Mouse (Mus musculus) fat pad, adult 2 months (tissue): ENCODE measurements around the gene Slc46a2.

Experiments used
- DNase-seq: peaks from one replicate; pipeline ENCODE4 v3.0.0-alpha.2; 2011; ENCODE audit warnings: low read depth, low spot score; ENCODE audit errors: extremely low read depth

Gene Slc46a2

GRCm38 (mm10) chr4:59914608-59915403, at the start of gene Slc46a2:
TSS of gene Slc46a2 (minus strand) at chr4:59915056.
- DNase-seq = no peak

GRCm38 (mm10) chr4:59963405-59964344, 48.8 kb upstream of the Slc46a2 start, which contains the start of gene Mup6:
TSS of gene Mup6 (plus strand) at chr4:59964294.
- no peak for DNase-seq

DNA sequence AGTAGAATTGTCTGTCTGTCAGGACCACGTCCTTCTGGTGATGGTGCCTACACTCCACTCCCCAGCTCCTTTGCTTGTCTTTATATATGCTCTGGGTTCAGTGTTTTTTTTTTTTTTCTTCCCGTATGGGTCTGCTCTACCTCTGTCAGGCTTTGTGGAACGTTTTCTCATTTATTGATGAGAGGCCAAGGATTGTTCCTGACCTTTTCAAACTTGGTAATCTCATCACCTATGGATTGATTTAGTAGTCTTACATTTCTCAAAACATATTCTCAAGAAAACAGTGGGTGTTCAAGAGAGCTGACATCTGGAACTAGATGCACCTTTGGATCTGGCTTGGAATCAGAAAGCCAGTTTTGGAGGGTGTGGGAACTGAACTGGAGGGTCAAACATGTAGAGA, 45.8 kb upstream of the Slc46a2 start, which contains the start of gene Mup4:
Gene Mup4, minus strand, starts transcription at position 101 of the 400 bp plus-strand sequence.
- no peak for DNase-seq

DNA sequence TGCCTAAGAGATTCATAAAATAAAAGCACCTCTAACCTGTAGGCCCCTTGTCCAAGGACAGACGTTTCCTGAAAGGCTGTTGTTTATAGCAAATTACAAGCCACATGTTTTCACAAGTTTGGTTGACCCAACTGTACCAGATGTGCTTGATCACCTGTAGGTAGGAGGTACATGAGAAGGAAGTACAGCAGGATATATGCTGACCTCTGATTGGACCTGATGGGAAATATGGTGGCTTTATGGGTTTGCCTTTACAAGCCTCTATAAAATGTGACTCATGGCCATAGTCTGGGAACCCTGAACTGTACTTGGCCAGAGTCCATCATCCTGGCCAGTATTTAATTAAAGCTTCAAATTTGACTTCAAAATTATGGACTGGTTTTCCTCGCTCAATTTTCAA, 22.7 kb upstream of the Slc46a2 start:
- DNase-seq = no peak

DNA sequence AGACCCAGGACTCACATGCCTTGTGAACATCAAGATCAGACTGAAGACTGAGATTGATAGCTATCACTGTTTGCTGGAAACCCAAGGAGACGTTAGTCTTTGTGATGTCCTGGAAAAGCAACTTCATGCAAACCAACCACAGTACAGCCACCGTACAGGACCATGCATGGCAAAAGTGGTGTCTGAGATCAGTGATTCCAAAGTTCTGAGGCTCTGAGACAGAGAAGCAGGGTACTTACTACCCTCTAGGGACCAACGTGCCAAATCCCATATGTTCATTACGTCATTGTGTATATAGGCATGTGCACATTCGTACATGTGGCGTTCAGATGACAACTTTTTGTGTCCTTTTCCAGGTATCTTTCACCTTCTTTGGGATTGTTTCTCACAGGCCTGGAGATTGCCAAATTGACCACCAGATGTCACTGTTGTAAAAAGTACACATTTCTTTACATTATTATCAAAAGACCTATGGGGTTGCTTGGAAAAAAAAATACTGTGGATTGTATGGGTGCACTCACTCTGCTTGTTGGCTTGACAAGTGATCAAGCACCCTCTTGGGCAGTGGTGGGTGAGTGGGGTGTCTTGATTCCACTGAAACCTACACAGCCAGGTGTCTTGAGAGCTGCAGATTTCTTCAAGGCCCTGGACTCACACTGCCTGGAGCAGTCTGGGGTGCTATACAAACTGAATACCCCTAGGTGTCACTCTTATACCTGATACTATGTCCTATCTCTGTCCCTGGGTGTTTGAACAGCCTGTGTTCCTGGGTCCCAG, 17.8 kb upstream of the Slc46a2 start:
- DNase-seq = no peak

- DNase-seq = no peak
Observed at GRCm38 (mm10) chr4:59928347-59928746, 13.5 kb upstream of the Slc46a2 start.

- no peak for DNase-seq
Observed at GRCm38 (mm10) chr4:59927666-59928065, 12.8 kb upstream of the Slc46a2 start.

- DNase-seq = no peak
Observed at GRCm38 (mm10) chr4:59925082-59925481, 10.2 kb upstream of the Slc46a2 start.

- DNase-seq = no peak
Observed at GRCm38 (mm10) chr4:59917966-59918365, 3.1 kb upstream of the Slc46a2 start.

DNA sequence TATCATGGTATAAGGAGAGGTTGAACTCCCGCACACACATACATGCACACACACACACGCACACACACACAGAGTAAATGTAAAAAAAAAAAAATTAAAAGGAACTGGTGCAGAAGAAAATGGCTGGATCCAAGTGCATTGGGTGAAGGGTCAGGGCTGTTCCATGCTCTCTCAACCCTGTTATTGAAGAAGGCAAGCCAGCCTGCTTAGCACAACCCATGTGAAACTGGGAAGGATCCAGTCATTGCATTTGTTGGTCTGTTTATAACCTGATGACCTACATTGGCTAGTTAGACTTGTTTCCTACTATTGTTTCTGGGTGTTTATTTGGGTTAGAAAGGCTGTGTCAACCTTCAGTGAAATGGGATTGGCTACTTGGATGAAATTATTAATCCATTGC, 6.1 kb downstream of the Slc46a2 start:
- DNase-seq = no peak

DNA sequence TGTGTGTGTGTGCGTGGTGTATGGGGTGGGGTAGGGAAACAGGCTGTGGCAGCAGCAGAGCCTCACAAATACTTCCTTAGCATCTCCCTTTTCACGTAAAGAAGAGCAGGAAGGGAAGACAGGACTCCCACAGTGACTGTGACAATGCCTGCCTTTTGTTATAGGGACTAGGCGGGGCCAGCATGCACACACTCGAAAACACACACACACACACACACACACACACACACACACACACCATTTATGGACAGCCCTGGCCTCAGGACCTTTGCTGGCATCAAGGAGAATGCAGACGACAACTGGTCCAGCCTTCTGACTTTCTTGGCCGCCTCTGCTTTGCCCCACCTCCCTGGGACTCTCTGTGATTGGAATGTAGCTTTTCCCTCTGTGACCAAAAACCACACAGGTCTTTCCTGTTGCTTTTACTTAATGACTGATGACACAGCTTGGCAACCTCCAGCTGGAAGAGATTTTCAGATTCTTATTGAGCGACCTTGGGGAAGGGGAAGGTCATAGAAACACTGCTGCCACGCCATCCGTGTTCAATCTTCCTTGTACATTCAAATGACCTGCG, 7.1 kb downstream of the Slc46a2 start:
- DNase-seq = no peak

GRCm38 (mm10) chr4:59907092-59907491, 7.8 kb downstream of the Slc46a2 start:
- no peak for DNase-seq

DNA sequence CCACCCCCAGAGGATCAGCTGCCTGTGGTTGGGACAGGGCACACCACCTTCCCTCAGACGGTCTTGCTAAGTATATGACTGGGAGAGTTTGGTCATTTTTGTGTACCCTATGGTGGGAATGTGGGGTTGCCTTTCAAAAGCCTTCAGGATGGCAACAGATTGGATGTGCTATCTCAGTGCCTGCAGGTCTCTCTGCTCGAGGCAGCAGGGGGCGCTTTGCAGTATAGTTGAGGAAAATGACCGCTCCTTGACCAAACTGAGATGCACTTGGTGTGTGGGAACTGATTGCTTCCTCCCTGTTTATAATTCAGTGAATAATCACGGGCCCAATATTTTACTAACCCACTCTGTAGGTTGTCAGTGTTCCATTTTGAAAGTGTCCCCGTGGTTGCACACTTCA, 12.3 kb downstream of the Slc46a2 start:
- no peak for DNase-seq

DNA sequence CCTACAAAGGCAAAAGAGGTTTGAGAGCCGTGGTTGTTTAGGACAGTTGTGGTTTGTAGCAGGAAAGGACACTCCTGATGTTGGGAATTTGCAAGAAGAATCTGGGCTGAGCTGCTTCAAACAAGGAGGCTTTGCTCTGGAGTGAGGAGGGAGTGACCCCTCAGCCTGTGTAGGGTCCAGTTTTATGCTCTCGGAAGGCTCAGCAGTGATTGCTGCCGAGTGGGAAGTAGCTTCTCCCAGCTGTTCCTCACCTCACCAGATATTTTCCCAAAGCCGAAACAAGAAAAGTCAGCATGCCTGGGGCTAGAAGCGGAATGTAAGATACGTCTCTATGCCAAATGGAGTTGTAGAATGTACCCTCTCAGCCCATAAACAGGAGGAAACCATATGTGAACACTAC, 13.0 kb downstream of the Slc46a2 start:
- DNase-seq = no peak

DNA sequence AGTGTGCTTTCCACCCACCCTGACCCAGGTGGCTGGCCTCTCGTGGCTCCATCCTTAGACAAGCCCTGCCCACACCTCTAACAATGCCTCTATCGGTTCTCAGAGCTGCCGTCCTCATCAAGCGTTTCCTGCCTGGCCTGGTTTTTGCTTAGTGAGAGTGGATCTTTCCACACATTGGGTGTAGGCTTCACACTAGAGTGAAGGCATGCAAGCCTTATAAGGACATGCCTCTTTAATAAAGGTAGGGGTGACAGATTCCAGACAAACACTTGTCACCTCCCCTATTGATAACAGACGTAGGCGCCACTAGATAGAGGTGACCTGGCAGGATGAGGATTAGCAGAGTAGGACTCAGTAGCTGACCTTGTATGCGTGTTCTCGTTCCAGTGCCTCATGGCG, 16.3 kb downstream of the Slc46a2 start:
- no peak for DNase-seq

- DNase-seq = no peak
Observed at GRCm38 (mm10) chr4:59897814-59898520, 16.9 kb downstream of the Slc46a2 start.

DNA sequence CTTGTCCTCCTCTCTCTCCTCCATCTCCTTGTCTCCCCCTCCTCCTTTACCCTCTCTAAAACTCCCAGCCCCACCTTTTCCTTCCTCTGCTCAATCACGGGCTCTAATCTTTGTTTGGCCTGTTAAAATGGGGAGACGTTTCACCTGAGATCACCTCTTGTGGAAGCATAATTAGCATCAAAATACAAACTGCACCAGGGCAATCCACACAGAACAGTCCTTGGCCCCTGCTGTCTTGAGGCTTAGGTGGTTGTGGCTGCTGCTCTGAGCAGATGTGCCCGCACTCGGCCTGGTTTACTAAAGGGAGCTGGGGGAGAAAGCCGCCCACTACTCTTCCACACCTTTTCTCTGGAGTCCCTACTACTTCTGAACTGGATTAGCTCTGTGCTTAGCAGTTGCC, 18.9 kb downstream of the Slc46a2 start:
- DNase-seq = no peak

GRCm38 (mm10) chr4:59894977-59895575, 19.8 kb downstream of the Slc46a2 start:
- no peak for DNase-seq

DNA sequence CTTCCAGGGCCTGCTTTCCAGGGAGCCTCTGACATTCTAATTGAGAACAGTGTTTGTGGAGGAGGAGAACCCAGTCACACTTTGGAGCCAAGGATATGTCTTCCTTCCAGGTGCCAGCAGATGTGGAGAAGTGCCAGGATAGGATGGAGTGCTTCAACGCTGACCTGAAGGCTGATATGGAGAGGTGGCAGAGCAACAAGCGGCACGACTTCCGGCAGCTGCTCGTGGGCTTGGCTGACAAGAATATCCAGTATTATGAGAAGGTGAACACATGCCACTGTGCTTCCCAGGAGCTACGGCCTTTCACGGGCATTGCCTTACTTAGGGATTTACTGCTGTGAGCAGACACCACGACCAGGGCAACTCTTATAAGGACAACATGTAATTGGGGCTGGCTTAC, 20.4 kb downstream of the Slc46a2 start:
- no peak for DNase-seq

GRCm38 (mm10) chr4:59892731-59893130, 22.1 kb downstream of the Slc46a2 start:
- no peak for DNase-seq
